Mouse (Mus musculus) olfactory bulb, adult 2 months (tissue): ENCODE results near the gene Spi1. TPM values are rescaled to one million over a fixed set of nuclear protein-coding genes. Genes with fewer than 3 reads are reported as not detected.
A peak's percentile ranks its signal among the peaks of the same experiment; 100 is the strongest.

Experiments used
- H3K27ac ChIP-seq: fragments of 200-500 bp; 2 replicates; pipeline ENCODE4 v1.5.1; 2012; ENCODE audit warnings: low read depth, low read length; ENCODE audit not compliant: insufficient read depth
- H3K4me1 ChIP-seq: fragments of 200-500 bp; 2 replicates; pipeline ENCODE4 v1.6.1; 2012; ENCODE audit warnings: low read length; ENCODE audit not compliant: control insufficient read depth, insufficient read depth
- H3K4me3 ChIP-seq: fragments of 200-500 bp; 2 replicates; pipeline ENCODE4 v1.5.1; 2012; ENCODE audit warnings: mild to moderate bottlenecking, low read depth, low read length, moderate library complexity; ENCODE audit not compliant: insufficient read depth
- CTCF ChIP-seq: fragments of 200-500 bp; IDR thresholded peaks from 2 replicates; pipeline ENCODE4 v1.5.1; 2012; ENCODE audit warnings: low read depth, mild to moderate bottlenecking, low read length, moderate library complexity; ENCODE audit not compliant: insufficient read depth
- POLR2A ChIP-seq: fragments of 200-500 bp; IDR thresholded peaks from 2 replicates; pipeline ENCODE4 v1.6.1; 2012; ENCODE audit warnings: mild to moderate bottlenecking, low read depth, low read length, moderate library complexity; ENCODE audit not compliant: insufficient read depth
- WGBS: fragments of 180-500 bp; shearing (Covaris S2); methylation state at CpG from one replicate; pipeline ENCODE4 v1.1.7; 2018; 5-methylcytosine and 5-hydroxymethylcytosine counted together
- polyA plus RNA-seq: library from polyadenylated mRNA; stranded (reverse); fragments of >200 nt; gene quantifications from 2 replicates; pipeline ENCODE4 v1.2.4, GENCODE M21; 2012; ENCODE audit warnings: low replicate concordance; ENCODE audit not compliant: missing spikeins, insufficient read depth, insufficient read length

The Spi1 gene
- polyA plus RNA-seq, 1 experiment, result not detected

GRCm38 (mm10) chr2:91086392-91087237, 4.4 kb downstream of the Spi1 start:
- H3K4me1 ChIP-seq, result peaks cover 8% of the 10 kb centered on the region
- H3K4me3 ChIP-seq, result no peak overlapping the region
- H3K27ac ChIP-seq, result no peak overlapping the region
- WGBS, result 71% methylated on average over 9 of the region's 9 CpGs
- TF ChIP-seq POLR2A, result no peak
- TF ChIP-seq CTCF, result no peak

- no peak overlapping the region for H3K4me3 ChIP-seq
- TF ChIP-seq POLR2A, result no peak
- peaks cover 8% of the 10 kb centered on the region for H3K4me1 ChIP-seq
- H3K27ac ChIP-seq, result no peak overlapping the region
- 90% methylated on average over 9 of the region's 9 CpGs for WGBS
These were observed 5.3 kb downstream of the Spi1 start for GRCm38 (mm10) chr2:91087453-91087852.

GRCm38 (mm10) chr2:91088987-91089386, 6.8 kb downstream of the Spi1 start:
- H3K4me3 ChIP-seq, result no peak overlapping the region
- peaks cover 8% of the 10 kb centered on the region for H3K4me1 ChIP-seq
- WGBS, result 87% methylated on average over 9 of the region's 9 CpGs
- H3K27ac ChIP-seq, result no peak overlapping the region
- TF ChIP-seq CTCF (no peak), POLR2A (no peak)

- no peak overlapping the region for H3K4me3 ChIP-seq
- TF ChIP-seq CTCF, result no peak
- TF ChIP-seq POLR2A, result no peak
- H3K27ac ChIP-seq, result no peak overlapping the region
- peaks cover 8% of the 10 kb centered on the region for H3K4me1 ChIP-seq
- 50% methylated on average over 6 of the region's 6 CpGs for WGBS
These were observed 8.0 kb downstream of the Spi1 start for GRCm38 (mm10) chr2:91090208-91090607.

GRCm38 (mm10) chr2:91090827-91091226, 8.6 kb downstream of the Spi1 start:
- H3K27ac ChIP-seq, result no peak overlapping the region
- 42% methylated on average over 6 of the region's 6 CpGs for WGBS

GRCm38 (mm10) chr2:91096524-91096923, 14.3 kb downstream of the Spi1 start:
- no peaks in the 10 kb centered on the region for H3K4me1 ChIP-seq
- 0 out of 2 replicates have a peak overlapping the region, but pooled peaks have one; percentile 1 for H3K4me3 ChIP-seq
- no peak for TF ChIP-seq POLR2A
- no peak for TF ChIP-seq CTCF
- no peak overlapping the region for H3K27ac ChIP-seq
- WGBS, result 82% methylated on average over 14 of the region's 14 CpGs

More at GRCm38 (mm10) chr2:91090827-91091226, 8.6 kb downstream of the Spi1 start:
- peaks cover 8% of the 10 kb centered on the region for H3K4me1 ChIP-seq
- no peak overlapping the region for H3K4me3 ChIP-seq
- no peak for TF ChIP-seq POLR2A
- TF ChIP-seq CTCF, result no peak

GRCm38 (mm10) chr2:91097015-91097414, 14.8 kb downstream of the Spi1 start:
- TF ChIP-seq POLR2A (no peak), CTCF (no peak)
- 86% methylated on average over 10 of the region's 10 CpGs for WGBS
- Histone ChIP-seq H3K4me1 (no peaks in the 10 kb centered on the region), H3K4me3 (0 out of 2 replicates have a peak overlapping the region, but pooled peaks have one; percentile 1), H3K27ac (no peak overlapping the region)

- H3K4me1 ChIP-seq, result no peaks in the 10 kb centered on the region
- TF ChIP-seq CTCF (no peak), POLR2A (no peak)
- no peak overlapping the region for H3K4me3 ChIP-seq
- 89% methylated on average over 2 of the region's 2 CpGs for WGBS
- no peak overlapping the region for H3K27ac ChIP-seq
These were observed 16.0 kb downstream of the Spi1 start for GRCm38 (mm10) chr2:91098156-91098555.

- Histone ChIP-seq H3K27ac (no peak overlapping the region), H3K4me3 (no peak overlapping the region), H3K4me1 (no peaks in the 10 kb centered on the region)
- peak; percentile 87 for TF ChIP-seq CTCF
- no peak for TF ChIP-seq POLR2A
- WGBS, result 2% methylated on average over 7 of the region's 7 CpGs
These were observed 19.0 kb downstream of the Spi1 start for GRCm38 (mm10) chr2:91101124-91101740.

- 91% methylated on average over 3 of the region's 3 CpGs for WGBS
- TF ChIP-seq POLR2A (no peak), CTCF (no peak)
- no peaks in the 10 kb centered on the region for H3K4me1 ChIP-seq
- H3K4me3 ChIP-seq, result no peak overlapping the region
- no peak overlapping the region for H3K27ac ChIP-seq
These were observed 26.0 kb downstream of the Spi1 start for GRCm38 (mm10) chr2:91108156-91108555.
